Mouse (Mus musculus) central nervous system, embryonic 11.5 days (tissue): ENCODE data around the gene Tekt5. TPM values are rescaled to one million over a fixed set of nuclear protein-coding genes. Genes with fewer than 3 reads are reported as not detected.

Source experiments
- polyA plus RNA-seq: library from polyadenylated mRNA; depleted of rRNA; stranded (reverse); fragments of >200 nt; gene quantifications from 2 replicates; pipeline ENCODE4 v1.2.3, GENCODE M21; 2012; rRNA removed

Gene Tekt5
- polyA plus RNA-seq: 0.17 and 0.21 TPM in 2 replicates

GRCm38 (mm10) chr16:10394699-10395540, at the start of gene Tekt5:
Gene Tekt5 (minus strand): TSS chr16:10395490.

GRCm38 (mm10) chr16:10411764-10412746, 16.8 kb upstream of the Tekt5 start, which contains the start of gene Nubp1:
Gene Nubp1 (plus strand): TSS chr16:10411948.

GRCm38 (mm10) chr16:10313646-10314088, 81.6 kb downstream of the Tekt5 start, which contains the start of gene Emp2:
Gene Emp2 (minus strand): TSS chr16:10313968.

Other genes starting within 250 kb of the Tekt5 start
- gene Rpl39l, start 225.3 kb downstream of the Tekt5 start, polyA plus RNA-seq: 0.40 TPM in 1 of 2 replicates, not detected in the other
- 0.91 and 1.7 TPM in 2 replicates for gene Atf7ip2, start 202.8 kb downstream of the Tekt5 start, polyA plus RNA-seq
- 3.2 and 6.1 TPM in 2 replicates for gene Emp2, start 81.5 kb downstream of the Tekt5 start, polyA plus RNA-seq
- gene Nubp1, start 16.5 kb upstream of the Tekt5 start, polyA plus RNA-seq: 50.0 and 50.7 TPM in 2 replicates
- gene Tvp23a, start 51.9 kb upstream of the Tekt5 start, polyA plus RNA-seq: 19.3 and 23.6 TPM in 2 replicates
- 0.01 and 0.02 TPM in 2 replicates for gene Ciita, start 84.6 kb upstream of the Tekt5 start, polyA plus RNA-seq
- gene Dexi, start 147.6 kb upstream of the Tekt5 start, polyA plus RNA-seq: 29.3 and 31.9 TPM in 2 replicates
- gene Clec16a, start 149.8 kb upstream of the Tekt5 start, polyA plus RNA-seq: 15.2 and 15.7 TPM in 2 replicates